Mouse (Mus musculus) retina, adult 2 months (tissue): ENCODE data around the gene Psma7.

Source experiments
- DNase-seq: peaks from one replicate; pipeline ENCODE4 v3.0.0-alpha.2; 2012; ENCODE audit warnings: low read depth, low spot score

The Psma7 gene

GRCm38 (mm10) chr2:180005656-180006351 is 36.4 kb downstream of the Psma7 start:
- DNase-seq = peak; percentile 75

GRCm38 (mm10) chr2:180001635-180002034 is 40.6 kb downstream of the Psma7 start:
- DNase-seq = no peak

- no peak for DNase-seq
Measured at GRCm38 (mm10) chr2:179998431-179998830, 43.8 kb downstream of the Psma7 start.

- DNase-seq = no peak
Measured at GRCm38 (mm10) chr2:179993071-179993470, 49.2 kb downstream of the Psma7 start.

- DNase-seq = no peak
Measured at GRCm38 (mm10) chr2:179989098-179989497, 53.1 kb downstream of the Psma7 start.

- no peak for DNase-seq
Measured at GRCm38 (mm10) chr2:179986437-179987022, 55.7 kb downstream of the Psma7 start.
